Mouse (Mus musculus) forebrain, embryonic 15.5 days (tissue): Measurements from ENCODE around the gene Gm21976. TPM values are rescaled to one million over a fixed set of nuclear protein-coding genes. Genes with fewer than 3 reads are reported as not detected.

Experiments
- ATAC-seq: fragments of 200-750 bp; cut with Nextera tagmentation; replicated peaks from 2 replicates; pipeline ENCODE4 v1.8.0; 2017; ENCODE audit warnings: mild to moderate bottlenecking, moderate TSS enrichment, moderate library complexity
- H3K27ac ChIP-seq: fragments of 300-500 bp; sonication (generic); replicated peaks from 2 replicates; pipeline ENCODE4 v1.5.1; 2015; ENCODE audit warnings: mild to moderate bottlenecking, inconsistent platforms
- H3K27me3 ChIP-seq: fragments of 300-500 bp; sonication (generic); 2 replicates; pipeline ENCODE4 v1.6.1; 2015; ENCODE audit warnings: inconsistent platforms
- H3K36me3 ChIP-seq: fragments of 300-500 bp; sonication (generic); 2 replicates; pipeline ENCODE4 v1.6.1; 2015; ENCODE audit warnings: mild to moderate bottlenecking, inconsistent platforms
- H3K4me1 ChIP-seq: fragments of 300-500 bp; sonication (generic); 2 replicates; pipeline ENCODE4 v1.6.1; 2015; ENCODE audit warnings: inconsistent platforms
- H3K4me2 ChIP-seq: fragments of 300-500 bp; sonication (generic); replicated peaks from 2 replicates; pipeline ENCODE4 v1.6.1; 2015; ENCODE audit warnings: mild to moderate bottlenecking, inconsistent platforms
- H3K4me3 ChIP-seq: fragments of 300-500 bp; sonication (generic); 2 replicates; pipeline ENCODE4 v1.5.1; 2015; ENCODE audit warnings: mild to moderate bottlenecking, inconsistent platforms
- H3K9ac ChIP-seq: fragments of 300-500 bp; sonication (generic); replicated peaks from 2 replicates; pipeline ENCODE4 v1.6.1; 2015; ENCODE audit warnings: mild to moderate bottlenecking, inconsistent platforms
- H3K9me3 ChIP-seq: fragments of 300-500 bp; sonication (generic); 2 replicates; pipeline ENCODE4 v1.6.1; 2016; ENCODE audit warnings: inconsistent platforms
- WGBS: fragments of 180-500 bp; shearing (Covaris S2); methylation state at CpG from one replicate; pipeline ENCODE4 v1.1.7; 2015; ENCODE audit warnings: mixed read lengths; 5-methylcytosine and 5-hydroxymethylcytosine counted together
- polyA plus RNA-seq: library from polyadenylated mRNA; unstranded; fragments of >200 nt; fragmentation: Nextera tagmentation; extraction: Ambion mirVana; gene quantifications from 2 replicates; pipeline ENCODE4 v1.2.1, GENCODE M21; 2015

Gm21976 gene
- polyA plus RNA-seq, 1 experiment from 2014 or later = not detected

GRCm38 (mm10) chr13:98264111-98264510, 15.6 kb upstream of the Gm21976 start:
- no peak overlapping the region for H3K27ac ChIP-seq
- peak overlapping the region; percentile 96 for H3K9ac ChIP-seq
- WGBS = 26% methylated on average over 5 of the region's 5 CpGs
- no peaks in the 10 kb centered on the region for H3K9me3 ChIP-seq
- peaks cover 26% of the 10 kb centered on the region for H3K4me1 ChIP-seq
- H3K4me2 ChIP-seq = peak overlapping the region; percentile 67
- ATAC-seq = no peak
- peak overlapping the region; percentile 94 for H3K4me3 ChIP-seq
- H3K36me3 ChIP-seq = peaks cover 32% of the 10 kb centered on the region
- no peaks in the 10 kb centered on the region for H3K27me3 ChIP-seq

GRCm38 (mm10) chr13:98274023-98274422, 5.7 kb upstream of the Gm21976 start:
- no peaks in the 10 kb centered on the region for H3K9me3 ChIP-seq
- no peak for ATAC-seq
- H3K4me3 ChIP-seq = no peak overlapping the region
- H3K4me2 ChIP-seq = no peak overlapping the region
- no peaks in the 10 kb centered on the region for H3K27me3 ChIP-seq
- 93% methylated on average over 9 of the region's 9 CpGs for WGBS
- H3K4me1 ChIP-seq = no peaks in the 10 kb centered on the region
- peaks cover 57% of the 10 kb centered on the region for H3K36me3 ChIP-seq
- no peak overlapping the region for H3K9ac ChIP-seq
- no peak overlapping the region for H3K27ac ChIP-seq

DNA sequence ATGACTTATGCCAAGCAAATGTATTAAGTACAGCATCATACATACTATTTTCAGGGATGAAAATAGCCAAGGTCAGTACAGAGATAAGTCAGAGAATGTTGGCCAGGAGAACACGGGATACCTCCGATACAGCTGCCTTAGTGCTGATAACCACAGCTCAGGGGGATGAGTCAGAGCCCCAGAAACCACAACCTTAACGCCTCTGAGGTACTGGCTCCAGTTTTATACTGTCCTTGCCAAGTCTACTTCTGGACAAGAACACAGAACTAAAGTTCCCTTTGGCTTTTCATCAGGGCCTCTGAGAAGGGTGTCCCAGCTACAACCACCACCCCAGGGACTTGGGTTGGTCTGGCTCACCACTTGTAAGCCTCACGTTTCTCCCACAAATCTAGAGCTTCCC, 4.0 kb upstream of the Gm21976 start:
- H3K27ac ChIP-seq = no peak overlapping the region
- peaks cover 45% of the 10 kb centered on the region for H3K36me3 ChIP-seq
- H3K27me3 ChIP-seq = no peaks in the 10 kb centered on the region
- no peaks in the 10 kb centered on the region for H3K9me3 ChIP-seq
- H3K4me2 ChIP-seq = no peak overlapping the region
- no peaks in the 10 kb centered on the region for H3K4me1 ChIP-seq
- no peak for ATAC-seq
- WGBS = 93% methylated on average over 4 of the region's 4 CpGs
- H3K4me3 ChIP-seq = no peak overlapping the region
- H3K9ac ChIP-seq = no peak overlapping the region

GRCm38 (mm10) chr13:98276253-98276652, 3.4 kb upstream of the Gm21976 start:
- Histone ChIP-seq H3K9me3 (no peaks in the 10 kb centered on the region), H3K4me1 (no peaks in the 10 kb centered on the region), H3K4me3 (no peak overlapping the region), H3K9ac (no peak overlapping the region), H3K4me2 (no peak overlapping the region), H3K27me3 (no peaks in the 10 kb centered on the region), H3K36me3 (peaks cover 39% of the 10 kb centered on the region), H3K27ac (no peak overlapping the region)
- ATAC-seq = no peak
- 91% methylated on average over 7 of the region's 7 CpGs for WGBS

DNA sequence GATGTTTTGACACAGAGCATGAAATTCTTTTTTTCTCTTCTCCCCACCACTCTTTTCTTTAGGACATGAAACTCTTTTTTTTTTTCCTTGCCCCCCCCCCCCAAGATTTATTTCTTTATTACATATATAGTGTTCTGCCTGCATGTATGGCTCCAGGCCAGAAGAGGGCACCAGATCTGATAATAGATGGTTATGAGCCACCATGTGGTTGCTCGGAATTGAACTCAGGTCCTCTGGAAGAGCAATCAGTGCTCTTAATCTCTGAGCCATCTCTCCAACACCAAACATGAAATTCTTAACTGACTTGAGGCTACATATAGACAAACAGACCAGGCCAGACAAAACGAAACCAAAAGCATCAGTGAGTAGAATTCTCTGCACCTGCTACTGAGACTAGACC, 2.2 kb upstream of the Gm21976 start:
- Histone ChIP-seq H3K9me3 (no peaks in the 10 kb centered on the region), H3K4me3 (no peak overlapping the region), H3K9ac (no peak overlapping the region), H3K4me1 (no peaks in the 10 kb centered on the region), H3K36me3 (peaks cover 31% of the 10 kb centered on the region), H3K27me3 (no peaks in the 10 kb centered on the region), H3K27ac (no peak overlapping the region), H3K4me2 (no peak overlapping the region)
- no peak for ATAC-seq
- 83% methylated on average over 2 of the region's 2 CpGs for WGBS

- no peak overlapping the region for H3K9ac ChIP-seq
- ATAC-seq = no peak
- H3K4me1 ChIP-seq = no peaks in the 10 kb centered on the region
- no peak overlapping the region for H3K27ac ChIP-seq
- H3K9me3 ChIP-seq = no peaks in the 10 kb centered on the region
- H3K4me3 ChIP-seq = no peak overlapping the region
- H3K4me2 ChIP-seq = no peak overlapping the region
- whole genome bisulfite sequencing = 80% methylated on average over 12 of the region's 12 CpGs
- H3K27me3 ChIP-seq = no peaks in the 10 kb centered on the region
- no peaks in the 10 kb centered on the region for H3K36me3 ChIP-seq
Observed at GRCm38 (mm10) chr13:98280990-98281650, 1.4 kb downstream of the Gm21976 start.

DNA sequence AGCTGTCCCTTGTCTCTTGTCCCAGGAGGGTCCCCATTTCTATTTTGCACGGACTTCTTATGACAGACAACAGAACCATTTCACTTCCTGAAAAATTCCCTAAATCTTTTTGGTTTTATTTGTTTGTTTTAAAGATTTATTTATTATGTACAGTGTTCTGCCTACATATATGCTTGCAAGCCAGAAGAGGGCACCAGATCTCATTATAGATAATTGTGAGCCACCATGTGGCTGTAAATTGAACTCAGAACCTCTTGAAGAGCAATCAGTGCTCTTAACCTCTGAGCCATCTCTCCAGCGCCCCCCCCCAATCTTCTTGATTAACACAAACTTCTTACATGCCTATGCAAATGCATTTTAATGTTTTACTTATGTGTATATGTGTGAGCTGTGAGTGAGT, 11.0 kb downstream of the Gm21976 start:
- H3K9me3 ChIP-seq = no peaks in the 10 kb centered on the region
- WGBS = 46% methylated on average over 2 of the region's 2 CpGs
- H3K4me1 ChIP-seq = no peaks in the 10 kb centered on the region
- no peak overlapping the region for H3K4me3 ChIP-seq
- no peaks in the 10 kb centered on the region for H3K36me3 ChIP-seq
- H3K27me3 ChIP-seq = no peaks in the 10 kb centered on the region
- ATAC-seq = no peak
- H3K4me2 ChIP-seq = no peak overlapping the region
- H3K27ac ChIP-seq = no peak overlapping the region
- H3K9ac ChIP-seq = no peak overlapping the region

- no peak for ATAC-seq
- Histone ChIP-seq H3K36me3 (no peaks in the 10 kb centered on the region), H3K27me3 (no peaks in the 10 kb centered on the region), H3K27ac (no peak overlapping the region), H3K4me1 (no peaks in the 10 kb centered on the region), H3K4me2 (no peak overlapping the region), H3K4me3 (no peak overlapping the region), H3K9me3 (no peaks in the 10 kb centered on the region), H3K9ac (no peak overlapping the region)
- WGBS = 87% methylated on average over 8 of the region's 8 CpGs
Observed at GRCm38 (mm10) chr13:98291712-98292111, 12.0 kb downstream of the Gm21976 start.

- ATAC-seq = no peak
- WGBS = 50% methylated on average over 5 of the region's 5 CpGs
- Histone ChIP-seq H3K36me3 (no peaks in the 10 kb centered on the region), H3K9ac (no peak overlapping the region), H3K4me1 (0 out of 2 replicates have a peak, but pooled peaks cover 3% of the 10 kb centered on the region), H3K4me3 (no peak overlapping the region), H3K4me2 (no peak overlapping the region), H3K9me3 (no peaks in the 10 kb centered on the region), H3K27ac (no peak overlapping the region), H3K27me3 (no peaks in the 10 kb centered on the region)
Observed at GRCm38 (mm10) chr13:98296072-98296471, 16.4 kb downstream of the Gm21976 start.

GRCm38 (mm10) chr13:98297883-98298482, 18.3 kb downstream of the Gm21976 start:
- Histone ChIP-seq H3K4me2 (no peak overlapping the region), H3K27ac (no peak overlapping the region), H3K36me3 (no peaks in the 10 kb centered on the region), H3K4me3 (no peak overlapping the region), H3K4me1 (0 out of 2 replicates have a peak, but pooled peaks cover 3% of the 10 kb centered on the region), H3K9me3 (no peaks in the 10 kb centered on the region), H3K27me3 (no peaks in the 10 kb centered on the region), H3K9ac (no peak overlapping the region)
- 92% methylated on average over 6 of the region's 6 CpGs for WGBS
- ATAC-seq = no peak

DNA sequence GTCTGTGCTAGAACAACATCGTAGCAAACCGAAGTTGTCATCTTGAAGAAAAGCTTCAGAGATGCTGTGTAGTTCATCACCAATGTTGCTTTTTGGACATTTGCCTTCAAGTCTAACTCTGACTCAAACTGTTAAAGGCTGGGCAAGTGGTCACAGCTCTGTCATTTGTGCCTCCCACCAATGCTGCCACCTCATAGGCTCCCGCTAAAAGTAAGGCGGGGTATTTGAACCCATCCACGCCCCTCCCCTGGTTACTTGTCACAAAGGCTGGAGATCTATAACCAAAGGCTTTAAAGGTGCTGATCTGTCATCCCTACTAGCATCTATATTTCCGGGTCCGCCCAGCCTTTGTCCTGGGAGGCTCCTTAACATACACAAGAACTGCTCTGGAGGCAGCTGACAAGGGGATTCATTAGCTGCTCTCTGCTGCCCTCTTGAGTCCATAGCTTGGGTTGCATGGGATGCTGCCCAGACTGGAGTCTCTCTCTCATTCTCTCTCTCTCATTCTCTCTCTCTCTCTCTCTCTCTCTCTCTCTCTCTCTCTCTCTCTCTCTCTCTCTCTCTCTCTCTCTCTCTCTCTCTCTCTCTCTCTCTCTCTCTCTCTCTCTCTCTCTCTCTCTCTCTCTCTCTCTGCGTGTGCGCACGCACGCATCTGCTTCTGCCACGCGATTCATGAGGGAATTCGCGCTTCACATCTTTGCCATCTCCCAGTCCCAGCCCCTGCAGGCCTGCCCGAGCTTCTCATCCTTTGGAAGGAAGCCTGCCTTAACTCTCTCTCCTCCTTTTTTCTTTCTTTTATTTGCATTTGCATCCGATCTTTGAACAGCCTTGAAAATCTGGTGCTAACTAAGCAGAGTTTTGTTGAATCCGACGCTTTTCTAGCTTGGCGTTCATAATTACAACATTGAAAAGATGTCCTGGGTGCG, 19.4 kb downstream of the Gm21976 start:
- Histone ChIP-seq H3K4me3 (peak overlapping the region; percentile 7), H3K9me3 (no peaks in the 10 kb centered on the region), H3K27me3 (no peaks in the 10 kb centered on the region), H3K27ac (no peak overlapping the region), H3K36me3 (no peaks in the 10 kb centered on the region), H3K9ac (no peak overlapping the region), H3K4me2 (peak overlapping the region; percentile 21; the same call in 1 of the 2 replicates), H3K4me1 (0 out of 2 replicates have a peak, but pooled peaks cover 3% of the 10 kb centered on the region)
- WGBS = 49% methylated on average over 21 of the region's 21 CpGs
- peak; percentile 80 for ATAC-seq

DNA sequence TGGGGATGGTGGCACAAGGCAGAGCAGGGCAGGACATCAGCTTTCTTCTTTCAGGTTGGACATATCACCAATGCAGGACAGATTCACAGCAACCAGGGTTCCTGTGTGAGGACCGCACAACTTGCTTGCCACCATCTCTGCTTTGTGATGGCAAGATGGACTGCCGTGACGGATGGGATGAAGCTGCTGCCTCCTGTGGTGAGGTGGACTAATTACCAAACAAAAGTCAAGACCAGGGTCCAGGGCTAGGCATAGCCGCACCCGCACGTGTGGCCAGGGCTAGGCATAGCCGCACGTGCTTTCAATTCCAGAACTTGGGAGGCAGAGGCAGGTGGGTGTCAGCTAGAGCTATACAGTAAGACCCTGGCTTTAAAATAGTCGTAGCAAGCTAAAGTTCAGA, 25.6 kb downstream of the Gm21976 start:
- Histone ChIP-seq H3K4me3 (no peak overlapping the region), H3K36me3 (peaks cover 21% of the 10 kb centered on the region), H3K4me2 (no peak overlapping the region), H3K9ac (no peak overlapping the region), H3K27ac (no peak overlapping the region), H3K9me3 (no peaks in the 10 kb centered on the region), H3K27me3 (no peaks in the 10 kb centered on the region), H3K4me1 (peaks cover 7% of the 10 kb centered on the region; the same call in 1 of the 2 replicates)
- no peak for ATAC-seq
- WGBS = 88% methylated on average over 9 of the region's 9 CpGs
